In genomic region chr11:120185316-120186141, GRCm38 (mm10) we compare ENCODE assay signal across 8 mouse cellular contexts. TPM values are rescaled to one million over a fixed set of nuclear protein-coding genes. Genes with fewer than 3 reads are reported as not detected.
A peak's percentile ranks its signal among the peaks of the same experiment; 100 is the strongest.
DNase-seq lines count a peak whose midpoint lies in the region; ATAC-seq and TF ChIP-seq lines count a peak whose summit lies in the region.

No protein-coding gene starts in this region.

- peak; percentile 28 to 55 for DNase-seq in cerebellum, adult 18-20 months
- DNase-seq in adrenal gland, postnatal 10 days: peak; percentile 85
- peak; percentile 55 for DNase-seq in hindbrain, embryonic 14.5 days (ENCODE audit: low spot score)
- DNase-seq in liver, embryonic 14.5 days (ENCODE audit: low read depth in 3 of 3, low spot score in 3 of 3): no peak
- peak; percentile 45 for DNase-seq in ovary, postnatal 10 days (ENCODE audit: low spot score)
- DNase-seq in thymus, postnatal 4 days: no peak

- H3K9me3 ChIP-seq in forebrain, embryonic 15.5 days: no peaks in the 10 kb centered on the region
- no peaks in the 10 kb centered on the region for H3K9me3 ChIP-seq in hindbrain, embryonic 14.5 days (ENCODE audit: control insufficient read depth, low read length)
- H3K9me3 ChIP-seq in liver, embryonic 14.5 days (ENCODE audit: control insufficient read depth, low read length): no peaks in the 10 kb centered on the region

- peak overlapping the region; percentile 81 for H3K4me2 ChIP-seq in forebrain, embryonic 15.5 days (replicated peaks)
- H3K4me2 ChIP-seq in hindbrain, embryonic 14.5 days (replicated peaks): peak overlapping the region; percentile 98
- H3K4me2 ChIP-seq in liver, embryonic 14.5 days (ENCODE audit: low read depth): peak overlapping the region; percentile 61

- peaks cover 42% of the 10 kb centered on the region for H3K4me1 ChIP-seq in forebrain, embryonic 15.5 days
- H3K4me1 ChIP-seq in hindbrain, embryonic 14.5 days (replicated peaks; ENCODE audit: control insufficient read depth, insufficient read depth, low read length): peaks cover 41% of the 10 kb centered on the region
- peaks cover 0 to 13% of the 10 kb centered on the region in 2 experiments; a peak in 2 of 4 replicates for H3K4me1 ChIP-seq in liver, embryonic 14.5 days (replicated peaks; ENCODE audit: control insufficient read depth in 2 of 2, insufficient read depth in 2 of 2, low read length in 1 of 2)

- peak overlapping the region; percentile 80 for H3K27ac ChIP-seq in forebrain, embryonic 15.5 days (replicated peaks)
- H3K27ac ChIP-seq in hindbrain, embryonic 14.5 days: peak overlapping the region; percentile 97
- 0 out of 2 replicates have a peak overlapping the region, but pooled peaks have one; percentile 36 for H3K27ac ChIP-seq in liver, embryonic 14.5 days

- ATAC-seq in cerebellum, adult (ENCODE audit: insufficient number of reproducible peaks, low FRiP score, low TSS enrichment): no peak
- ATAC-seq in forebrain, embryonic 15.5 days (replicated peaks): no peak
- ATAC-seq in hindbrain, embryonic 14.5 days (ENCODE audit: low FRiP score): no peak
- no peak for ATAC-seq in liver, embryonic 14.5 days (ENCODE audit: insufficient read depth)

- H3K4me3 ChIP-seq in forebrain, embryonic 15.5 days: peak overlapping the region; percentile 72
- peak overlapping the region; percentile 69 for H3K4me3 ChIP-seq in hindbrain, embryonic 14.5 days (replicated peaks; ENCODE audit: low read length)
- peak overlapping the region in 1 of 2 experiments; percentile 39; a peak in 2 of 4 replicates for H3K4me3 ChIP-seq in liver, embryonic 14.5 days (ENCODE audit: insufficient read depth in 1 of 2, low read depth in 2 of 2, low read length in 2 of 2)

- WGBS in forebrain, embryonic 15.5 days: under 1% methylated on average over 54 of the region's 54 CpGs
- WGBS in hindbrain, embryonic 14.5 days: under 1% methylated on average over 50 of the region's 54 CpGs
- WGBS in liver, embryonic 14.5 days (ENCODE audit: insufficient replicate concordance): 5% methylated on average over 54 of the region's 54 CpGs

- no peak for TF ChIP-seq CTCF in liver, embryonic 14.5 days (IDR thresholded peaks at IDR 0.05; ENCODE audit: low read depth)

- peak overlapping the region; percentile 93 for H3K9ac ChIP-seq in forebrain, embryonic 15.5 days (replicated peaks)
- H3K9ac ChIP-seq in hindbrain, embryonic 14.5 days: peak overlapping the region; percentile 98
- peak overlapping the region; percentile 23 for H3K9ac ChIP-seq in liver, embryonic 14.5 days (replicated peaks)

- no peak for TF ChIP-seq EP300 in liver, embryonic 14.5 days (IDR thresholded peaks at IDR 0.05; ENCODE audit: low read depth)

- H3K27me3 ChIP-seq in forebrain, embryonic 15.5 days: no peaks in the 10 kb centered on the region
- H3K27me3 ChIP-seq in hindbrain, embryonic 14.5 days (ENCODE audit: control insufficient read depth, insufficient read depth, low read length): no peaks in the 10 kb centered on the region
- peaks cover 61% of the 10 kb centered on the region for H3K27me3 ChIP-seq in liver, embryonic 14.5 days (ENCODE audit: control insufficient read depth, insufficient read depth, low read length)

- no peaks in the 10 kb centered on the region for H3K36me3 ChIP-seq in forebrain, embryonic 15.5 days
- no peaks in the 10 kb centered on the region for H3K36me3 ChIP-seq in hindbrain, embryonic 14.5 days (replicated peaks; ENCODE audit: control insufficient read depth, insufficient read depth)
- H3K36me3 ChIP-seq in liver, embryonic 14.5 days (replicated peaks; ENCODE audit: control insufficient read depth, insufficient read depth, low read depth): no peaks in the 10 kb centered on the region

RNA-seq across cellular contexts. Expression of gene Slc38a10, which starts 34.4 kb away (rescaled TPM):
- total RNA-seq in adrenal gland, postnatal 10 days (2021): 100 to 1,000 TPM; 113 to 117 TPM
- polyA plus RNA-seq in forebrain, embryonic 15.5 days (2015; fragmentation: Nextera tagmentation; extraction: Ambion mirVana): 97.7 and 98.9 TPM in 2 replicates
- 92.9 and 93.8 TPM in 2 replicates for polyA plus RNA-seq in hindbrain, embryonic 14.5 days (2014; fragmentation: Nextera tagmentation; extraction: Ambion mirVana)
- 15.9 and 21.0 TPM in 2 replicates for polyA plus RNA-seq in liver, embryonic 14.5 days (2012; rRNA removed)
- polyA plus RNA-seq in liver, embryonic 14.5 days (2014; fragmentation: Nextera tagmentation; extraction: Ambion mirVana): 21.8 and 23.3 TPM in 2 replicates

RNA-seq across cellular contexts. Expression of gene Bahcc1, which starts 47.2 kb away (rescaled TPM):
- 10 to 100 TPM; 13.8 to 20.5 TPM for total RNA-seq in adrenal gland, postnatal 10 days (2021)
- 15.4 and 16.1 TPM in 2 replicates for polyA plus RNA-seq in forebrain, embryonic 15.5 days (2015; fragmentation: Nextera tagmentation; extraction: Ambion mirVana)
- polyA plus RNA-seq in hindbrain, embryonic 14.5 days (2014; fragmentation: Nextera tagmentation; extraction: Ambion mirVana): 15.9 and 16.3 TPM in 2 replicates
- polyA plus RNA-seq in liver, embryonic 14.5 days (2012; rRNA removed): 1.5 and 1.6 TPM in 2 replicates
- 0.75 and 1.2 TPM in 2 replicates for polyA plus RNA-seq in liver, embryonic 14.5 days (2014; fragmentation: Nextera tagmentation; extraction: Ambion mirVana)

Comparison
In these comparisons a context has a peak if more than half of its experiments do, and no peak if none do; other contexts are left out.
1. DNase-seq: peak in cerebellum, adult 18-20 months (2 of 2), adrenal gland, postnatal 10 days (single experiment), hindbrain, embryonic 14.5 days (single experiment) and ovary, postnatal 10 days (single experiment); none in liver, embryonic 14.5 days (0 of 3) and thymus, postnatal 4 days (single experiment).
2. H3K27ac ChIP-seq: peak in every context shown above with its lines; median percentile 97 in hindbrain, embryonic 14.5 days; 80 in forebrain, embryonic 15.5 days; 36 in liver, embryonic 14.5 days.
3. H3K9ac ChIP-seq: peak in every context shown above with its lines; median percentile 98 in hindbrain, embryonic 14.5 days; 93 in forebrain, embryonic 15.5 days; 23 in liver, embryonic 14.5 days.
4. Peak in every context shown above with its lines, with median percentiles within 50 percentile points of each other: H3K4me2 ChIP-seq.